In genomic region chr6:86028150-86028549, GRCm38 (mm10) we compare ENCODE assay signal across 11 mouse cellular contexts. TPM values are rescaled to one million over a fixed set of nuclear protein-coding genes. Genes with fewer than 3 reads are reported as not detected.
DNase-seq lines count a peak whose midpoint lies in the region; ATAC-seq lines count a peak whose summit lies in the region.
"Had no signal": no experiment of that assay in that cellular context is flagged by ENCODE, and none has a peak within 500 bp of the region (broad histone marks: within the 10 kb centered on the region; RNA-seq: fewer than 3 reads in every experiment).

No protein-coding gene starts in this region.

- no peaks in the 10 kb centered on the region for H3K36me3 ChIP-seq in heart, embryonic 10.5 days
- no peaks in the 10 kb centered on the region for H3K36me3 ChIP-seq in neural tube, embryonic 11.5 days (ENCODE audit: control insufficient read depth, insufficient read depth, low read length)
- no peaks in the 10 kb centered on the region for H3K36me3 ChIP-seq in liver, embryonic 15.5 days (replicated peaks)

- H3K9me3 ChIP-seq in heart, embryonic 10.5 days, result no peaks in the 10 kb centered on the region
- H3K9me3 ChIP-seq in neural tube, embryonic 11.5 days (ENCODE audit: control insufficient read depth, low read length), result no peaks in the 10 kb centered on the region
- no peaks in the 10 kb centered on the region for H3K9me3 ChIP-seq in liver, embryonic 15.5 days (replicated peaks)

- peak overlapping the region; percentile 69 for H3K4me3 ChIP-seq in heart, embryonic 10.5 days
- H3K4me3 ChIP-seq in neural tube, embryonic 11.5 days (ENCODE audit: low read depth, low read length), result peak overlapping the region; percentile 68
- H3K4me3 ChIP-seq in liver, embryonic 15.5 days (replicated peaks), result no peak overlapping the region

- peak overlapping the region; percentile 74 for H3K4me2 ChIP-seq in neural tube, embryonic 11.5 days (ENCODE audit: low read depth)
- peak overlapping the region; percentile 48; the same call in 1 of the 2 replicates for H3K4me2 ChIP-seq in liver, embryonic 15.5 days

- H3K27me3 ChIP-seq in heart, embryonic 10.5 days (ENCODE audit: insufficient read depth, poor library complexity, severe bottlenecking), result peaks cover 63% of the 10 kb centered on the region
- H3K27me3 ChIP-seq in neural tube, embryonic 11.5 days (ENCODE audit: control insufficient read depth, insufficient read depth, low read length), result no peaks in the 10 kb centered on the region
- H3K27me3 ChIP-seq in liver, embryonic 15.5 days, result peaks cover 87% of the 10 kb centered on the region

- H3K9ac ChIP-seq in neural tube, embryonic 11.5 days (ENCODE audit: low read length), result peak overlapping the region; percentile 79
- H3K9ac ChIP-seq in liver, embryonic 15.5 days, result no peak overlapping the region
- H3K9ac ChIP-seq: liver, embryonic 14.5 days had no signal

- no peak for DNase-seq in heart, embryonic 10.5 days (ENCODE audit: low spot score)
- no peak for DNase-seq in heart, adult 18-20 months
- DNase-seq in neural tube, embryonic 11.5 days (ENCODE audit: low spot score), result no peak
- DNase-seq in neural tube, embryonic 10.5 days (ENCODE audit: extremely low spot score, low spot score), result no peak
- DNase-seq in urinary bladder, adult 18-20 months (ENCODE audit: low spot score in 2 of 2), result no peak
- DNase-seq in T-cell, adult 2 months (ENCODE audit: low spot score), result no peak
- no peak for DNase-seq in adrenal gland, postnatal 14 days
- DNase-seq: thymus, postnatal 14 days had no signal

- WGBS in heart, embryonic 10.5 days, result 65% methylated on average over 2 of the region's 2 CpGs
- 63% methylated on average over 2 of the region's 2 CpGs for WGBS in neural tube, embryonic 11.5 days
- WGBS in liver, embryonic 15.5 days (ENCODE audit: insufficient replicate concordance), result 58% methylated on average over 2 of the region's 2 CpGs

- peak overlapping the region; percentile 76; the same call in 1 of the 2 replicates for H3K27ac ChIP-seq in heart, embryonic 10.5 days
- H3K27ac ChIP-seq in neural tube, embryonic 11.5 days (ENCODE audit: low read depth, low read length), result peak overlapping the region; percentile 81; the same call in 1 of the 2 replicates
- H3K27ac ChIP-seq in liver, embryonic 15.5 days (replicated peaks), result no peak overlapping the region
- H3K27ac ChIP-seq: liver, embryonic 14.5 days had no signal

- ATAC-seq in neural tube, embryonic 11.5 days (ENCODE audit: insufficient read depth, low FRiP score, low TSS enrichment), result peak; percentile 40; the same call in 1 of the 2 replicates
- no peak for ATAC-seq in liver, embryonic 15.5 days (ENCODE audit: insufficient read depth)

- peaks cover 11% of the 10 kb centered on the region; the same call in 1 of the 2 replicates for H3K4me1 ChIP-seq in heart, embryonic 10.5 days
- H3K4me1 ChIP-seq in neural tube, embryonic 11.5 days (ENCODE audit: control insufficient read depth, insufficient read depth, low read length), result peaks cover 8% of the 10 kb centered on the region; the same call in 1 of the 2 replicates
- no peaks in the 10 kb centered on the region for H3K4me1 ChIP-seq in liver, embryonic 15.5 days (replicated peaks)

RNA-seq across cellular contexts. Expression of gene Add2, which starts 0.3 kb away (rescaled TPM):
- 12.1 and 16.0 TPM in 2 replicates for polyA plus RNA-seq in heart, embryonic 10.5 days (2016; fragmentation: Nextera tagmentation; extraction: Ambion mirVana)
- total RNA-seq in heart, adult 18-20 months (2021), result under 1 TPM; 0.18 to 0.30 TPM
- 65.8 and 67.0 TPM in 2 replicates for polyA plus RNA-seq in neural tube, embryonic 11.5 days (2014; fragmentation: Nextera tagmentation; extraction: Ambion mirVana)
- 89.4 and 102 TPM in 2 replicates for polyA plus RNA-seq in liver, embryonic 15.5 days (2015; fragmentation: Nextera tagmentation; extraction: Ambion mirVana)
- total RNA-seq in adrenal gland, postnatal 14 days (2021), result 5.2 and 6.1 TPM in 2 replicates

RNA-seq across cellular contexts. Expression of gene Figla, which starts 12.2 kb away (rescaled TPM):
- polyA plus RNA-seq in heart, embryonic 10.5 days (2016; fragmentation: Nextera tagmentation; extraction: Ambion mirVana), result not detected in 2 replicates
- not detected for total RNA-seq in heart, adult 18-20 months (2021)
- polyA plus RNA-seq in neural tube, embryonic 11.5 days (2014; fragmentation: Nextera tagmentation; extraction: Ambion mirVana), result not detected in 2 replicates
- not detected in 2 replicates for polyA plus RNA-seq in liver, embryonic 15.5 days (2015; fragmentation: Nextera tagmentation; extraction: Ambion mirVana)
- total RNA-seq in adrenal gland, postnatal 14 days (2021), result not detected in 2 replicates
- total RNA-seq: gastrocnemius, adult 8-10 months had no signal
- polyA plus RNA-seq: liver, embryonic 14.5 days had no signal
